Mouse (Mus musculus) thymus, adult 2 months (tissue): ENCODE data around the gene Pcsk4.

Experiments used
- CTCF ChIP-seq: fragments of 200-500 bp; IDR thresholded peaks from 2 replicates; pipeline ENCODE4 v1.5.1; 2012; ENCODE audit warnings: mild to moderate bottlenecking, control low read depth, low read length, moderate library complexity, borderline replicate concordance; ENCODE audit not compliant: control insufficient read depth, poor library complexity, insufficient read depth; ENCODE audit errors: extremely low read depth
- POLR2A ChIP-seq: fragments of 200-500 bp; IDR thresholded peaks from 2 replicates; pipeline ENCODE4 v1.6.1; 2012; ENCODE audit warnings: mild to moderate bottlenecking, low read length, control low read depth, moderate library complexity; ENCODE audit not compliant: control insufficient read depth, poor library complexity, insufficient read depth; ENCODE audit errors: extremely low read depth

DNA sequence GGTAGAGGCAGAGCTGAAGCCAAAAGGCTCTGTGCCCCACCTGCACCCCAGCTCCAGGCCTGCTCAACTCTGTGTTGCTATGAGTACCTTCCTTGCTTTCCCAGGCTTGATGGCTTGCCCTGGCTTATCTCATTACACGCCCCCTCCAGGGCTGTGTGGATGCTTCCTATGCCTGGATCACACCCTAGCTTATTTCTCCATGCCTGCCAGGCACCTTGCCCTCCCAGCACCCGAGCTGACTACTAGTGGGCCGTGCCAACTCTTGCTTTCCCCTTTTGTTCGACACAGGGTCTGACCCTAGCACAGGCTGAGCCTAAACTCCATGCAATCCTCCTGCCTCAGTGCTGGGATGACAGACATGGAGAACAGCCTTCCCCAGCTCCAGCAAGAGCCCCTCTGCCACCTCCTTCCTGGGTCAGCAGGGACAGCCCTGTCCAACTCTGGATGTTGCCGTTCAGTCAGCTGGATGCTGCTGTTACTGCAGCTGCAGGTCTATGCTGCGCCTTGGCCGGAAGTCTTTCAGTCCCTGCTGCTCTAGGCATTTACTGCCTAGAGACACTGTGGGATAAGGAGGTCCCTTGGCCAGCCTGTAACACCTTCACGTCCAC is 31.7 kb downstream of the Pcsk4 start:
- TF ChIP-seq POLR2A (no peak), CTCF (no peak)
